Mouse (Mus musculus) R1 (cell line): ENCODE measurements around the gene Asgr1.

Experiments used
- DNase-seq: peaks from one replicate; pipeline ENCODE4 v3.0.0-alpha.2; 2018; ENCODE audit warnings: low read depth, low spot score

Asgr1 gene

GRCm38 (mm10) chr11:70024151-70024514 is 29.8 kb upstream of the Asgr1 start:
- no peak for DNase-seq

DNA sequence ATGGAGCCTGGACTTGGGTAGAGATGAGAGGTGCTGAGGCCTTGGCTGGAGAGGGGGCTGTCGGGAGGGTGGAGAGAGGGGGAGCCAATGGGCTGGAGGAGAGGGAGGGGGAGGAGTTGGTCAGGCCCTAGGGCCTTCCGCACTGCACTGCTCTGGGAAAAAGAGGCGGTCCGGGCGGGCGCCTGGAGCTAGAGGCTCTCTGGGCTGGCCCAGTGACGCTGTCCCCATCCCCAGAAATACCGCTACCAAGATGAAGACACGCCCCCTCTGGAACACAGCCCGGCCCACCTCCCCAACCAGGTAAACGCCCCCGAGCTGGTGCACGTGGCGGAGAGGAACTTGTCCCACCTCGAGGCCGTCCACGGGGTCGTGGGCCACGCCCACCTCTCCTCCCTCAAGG is 27.2 kb upstream of the Asgr1 start:
- DNase-seq, result peak; percentile 91

GRCm38 (mm10) chr11:70027397-70027796 is 26.5 kb upstream of the Asgr1 start:
- no peak for DNase-seq

DNA sequence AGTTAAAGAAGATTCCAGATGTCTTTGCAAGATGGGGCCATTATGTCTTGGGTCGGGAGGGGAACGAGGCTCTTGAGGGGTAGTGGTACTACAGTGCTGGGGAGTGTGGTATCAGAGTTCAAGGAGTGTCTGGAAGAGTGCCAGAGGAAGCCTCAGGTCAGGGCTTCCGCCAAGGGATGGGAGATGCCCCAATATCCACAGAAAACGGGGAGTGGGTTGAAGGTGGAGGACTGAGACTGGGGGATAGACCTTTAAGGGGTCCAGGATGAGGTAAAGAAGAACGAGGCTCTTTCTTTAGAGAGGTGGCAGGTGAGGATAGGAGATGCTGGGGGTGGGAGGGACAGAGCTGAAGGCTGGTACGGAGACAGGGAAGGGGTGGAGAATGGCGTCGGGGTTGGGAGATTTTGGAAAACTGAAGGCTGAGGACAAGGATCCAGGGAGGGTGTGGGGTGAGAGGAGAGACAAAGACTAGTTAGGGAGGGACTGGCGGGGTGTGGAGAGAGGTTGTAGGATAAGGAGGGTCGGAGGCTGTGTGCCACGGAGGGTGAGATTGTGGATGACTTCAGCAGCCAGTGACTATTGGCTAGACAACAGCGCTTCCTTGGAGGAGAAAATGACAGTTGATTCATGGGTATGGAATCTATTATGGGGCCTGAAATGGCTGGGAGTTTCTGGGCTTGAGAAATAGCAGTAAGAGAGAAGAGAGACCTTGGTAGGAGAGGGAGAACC is 25.3 kb upstream of the Asgr1 start:
- DNase-seq, result no peak

- DNase-seq, result peak; percentile 100
Measured at GRCm38 (mm10) chr11:70029130-70029801, 24.6 kb upstream of the Asgr1 start.

DNA sequence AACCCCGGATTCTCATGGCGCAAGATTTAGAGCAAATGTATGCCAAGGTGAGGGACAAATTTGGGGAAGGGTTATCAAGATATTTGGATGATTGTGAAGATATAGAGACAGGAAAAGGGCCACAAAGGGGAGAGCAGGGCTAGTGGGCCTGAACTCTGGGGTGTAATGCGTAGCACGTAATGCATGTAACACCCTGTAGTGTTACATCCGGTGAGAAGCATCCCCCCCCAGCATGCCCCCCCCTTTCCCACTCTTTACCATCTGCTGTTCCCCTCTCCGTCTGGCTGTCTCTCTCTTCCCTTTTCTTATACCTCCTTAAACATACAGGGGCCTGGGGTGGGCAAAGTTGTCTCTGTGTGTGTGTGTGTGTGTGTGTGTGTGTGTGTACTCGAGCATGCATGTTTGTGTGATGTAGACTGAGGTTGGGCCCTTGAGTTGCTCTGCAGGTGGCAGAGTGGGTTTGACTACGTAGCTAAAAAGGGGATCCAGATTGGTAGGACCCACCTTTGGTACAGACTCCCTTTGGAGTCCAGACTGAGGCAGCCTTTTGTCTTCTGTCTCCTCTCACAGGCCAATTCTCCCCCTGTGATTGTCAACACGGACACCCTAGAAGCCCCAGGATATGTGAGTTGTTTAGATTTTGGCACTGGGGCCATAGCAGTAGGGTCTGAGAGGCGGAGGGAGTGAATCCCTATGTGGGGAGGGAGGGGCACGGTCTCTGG is 23.9 kb upstream of the Asgr1 start:
- DNase-seq, result no peak

GRCm38 (mm10) chr11:70030651-70031320 is 23.1 kb upstream of the Asgr1 start:
- DNase-seq, result no peak

DNA sequence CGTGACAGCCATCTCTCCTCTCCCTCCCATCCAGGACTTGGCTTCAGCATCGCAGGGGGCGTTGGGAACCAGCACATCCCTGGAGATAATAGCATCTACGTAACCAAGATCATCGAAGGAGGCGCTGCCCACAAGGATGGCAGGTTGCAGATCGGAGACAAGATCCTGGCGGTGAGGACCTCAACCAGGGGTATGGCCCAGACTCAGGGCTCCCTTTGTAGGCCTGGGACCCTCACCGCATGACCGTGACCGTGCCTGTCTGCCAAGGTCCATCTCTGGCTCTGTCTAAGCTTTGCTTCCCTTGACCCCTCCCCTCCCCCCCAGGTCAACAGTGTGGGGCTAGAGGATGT is 22.6 kb upstream of the Asgr1 start:
- no peak for DNase-seq

DNA sequence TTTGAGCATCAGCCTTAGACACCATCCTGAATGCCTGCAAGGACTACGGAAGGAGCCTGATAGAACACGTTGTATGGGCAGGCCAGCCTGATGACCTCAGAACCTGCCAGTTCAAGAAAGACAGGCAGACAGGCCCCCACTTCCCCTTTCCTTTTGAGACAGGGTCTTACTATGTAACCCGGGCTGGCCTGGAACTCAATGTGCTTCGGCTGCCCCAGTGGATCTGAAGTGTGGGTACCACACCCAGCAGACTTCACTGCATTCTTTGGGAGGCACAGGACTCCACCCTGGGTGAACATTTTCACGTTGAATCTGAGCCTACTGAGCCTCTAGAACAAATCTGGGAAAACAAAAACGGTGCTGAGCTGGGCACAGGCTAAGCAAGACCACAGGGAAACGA is 15.7 kb upstream of the Asgr1 start:
- DNase-seq, result no peak

- no peak for DNase-seq
Measured at GRCm38 (mm10) chr11:70039631-70040030, 14.3 kb upstream of the Asgr1 start.

GRCm38 (mm10) chr11:70040184-70040583 is 13.7 kb upstream of the Asgr1 start:
- DNase-seq, result no peak

DNA sequence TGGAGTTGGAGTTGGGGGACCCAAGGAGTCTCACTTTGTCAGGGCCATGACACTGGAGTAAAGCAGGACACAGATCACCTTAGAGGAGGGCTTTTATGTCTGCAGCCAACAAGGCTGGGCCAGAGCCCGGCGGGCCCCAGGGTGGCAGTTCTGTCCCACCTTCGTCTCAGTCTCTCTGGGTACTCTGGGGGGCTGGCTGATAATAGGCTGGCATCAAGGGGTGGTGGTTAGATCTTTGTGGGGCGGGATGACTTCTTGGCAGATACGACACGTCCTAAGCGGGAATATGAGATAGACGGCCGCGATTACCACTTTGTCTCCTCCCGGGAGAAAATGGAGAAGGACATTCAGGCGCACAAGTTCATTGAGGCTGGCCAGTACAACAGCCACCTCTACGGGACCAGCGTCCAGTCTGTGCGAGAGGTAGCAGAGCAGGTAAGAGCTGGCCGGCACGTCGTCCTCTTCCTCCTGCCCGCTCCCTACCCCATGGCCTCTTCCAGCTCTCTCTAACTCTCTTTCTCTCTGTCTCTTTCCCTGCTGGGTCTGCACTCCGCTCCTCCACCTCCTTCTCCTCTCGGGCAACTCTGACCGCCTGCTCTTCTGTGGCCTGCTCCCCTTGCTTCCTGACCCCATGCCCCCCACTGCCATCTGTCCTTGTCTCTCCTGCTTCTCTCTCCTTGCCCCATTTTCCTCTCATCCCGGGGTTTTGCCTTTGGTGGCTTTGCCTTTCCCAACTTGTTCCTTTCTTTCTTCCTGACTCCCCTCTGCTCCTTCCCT is 11.4 kb upstream of the Asgr1 start:
- DNase-seq, result no peak

GRCm38 (mm10) chr11:70043665-70044064 is 10.2 kb upstream of the Asgr1 start:
- peak; percentile 60 for DNase-seq

DNA sequence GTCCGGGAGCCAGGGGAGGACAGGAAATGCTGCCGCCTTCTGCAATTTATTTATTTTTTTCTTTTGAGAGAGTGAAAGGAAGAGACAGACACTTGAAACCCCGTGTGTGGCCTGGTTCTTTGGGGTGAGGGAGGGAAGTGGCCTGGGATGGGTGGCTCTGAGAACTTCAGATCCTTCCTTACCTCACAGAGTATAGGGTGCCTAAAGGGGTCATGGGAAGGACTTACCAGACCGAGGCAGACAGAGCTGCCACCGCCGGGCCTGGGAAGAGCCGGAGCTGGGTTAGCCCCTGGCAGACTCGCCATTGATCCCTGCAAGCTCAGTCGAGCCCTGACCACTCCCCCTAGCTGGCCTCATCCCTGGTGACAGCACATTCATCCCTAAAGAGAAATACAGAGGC is 8.4 kb upstream of the Asgr1 start:
- DNase-seq, result no peak

GRCm38 (mm10) chr11:70049366-70049765 is 4.5 kb upstream of the Asgr1 start:
- no peak for DNase-seq

DNA sequence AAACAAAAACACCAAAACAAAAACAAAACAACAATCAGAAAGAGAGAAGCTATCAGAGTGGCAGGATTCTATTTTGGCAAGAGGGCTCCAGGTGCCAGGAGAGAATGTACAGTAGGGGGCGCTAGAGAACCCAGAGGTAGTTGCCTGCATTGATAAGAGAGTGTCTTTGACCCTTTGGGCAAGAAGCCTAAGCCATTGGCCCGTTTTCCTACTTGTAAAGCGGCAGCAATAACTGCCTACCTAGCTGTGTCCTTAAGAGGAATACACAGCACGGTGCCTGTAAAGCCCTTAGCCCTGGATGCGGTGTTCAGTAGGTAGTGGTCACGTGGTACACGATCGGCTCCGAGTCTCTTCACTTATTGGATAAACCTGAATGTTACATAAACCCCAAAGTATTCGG is 4.1 kb upstream of the Asgr1 start:
- peak; percentile 38 for DNase-seq

DNA sequence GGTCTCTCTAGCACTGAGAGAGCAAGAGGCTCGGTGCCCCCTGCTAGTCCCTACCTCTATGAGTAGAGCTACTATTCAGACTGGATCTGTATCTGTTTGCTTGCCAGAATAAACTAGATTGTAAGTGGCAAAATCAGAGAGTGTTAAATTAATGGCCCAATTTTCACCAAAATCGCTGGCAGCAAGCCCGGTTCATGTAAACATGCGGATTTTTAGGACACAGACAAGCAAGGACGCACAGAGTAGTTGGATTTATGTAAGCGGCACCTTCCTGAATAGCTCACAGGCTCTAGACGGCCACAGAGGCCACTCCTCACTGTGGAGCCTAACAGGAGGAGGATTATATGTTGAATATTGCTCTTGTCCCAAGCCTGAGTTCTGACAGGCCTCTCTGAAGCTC is 729 bp upstream of the Asgr1 start:
- no peak for DNase-seq

DNA sequence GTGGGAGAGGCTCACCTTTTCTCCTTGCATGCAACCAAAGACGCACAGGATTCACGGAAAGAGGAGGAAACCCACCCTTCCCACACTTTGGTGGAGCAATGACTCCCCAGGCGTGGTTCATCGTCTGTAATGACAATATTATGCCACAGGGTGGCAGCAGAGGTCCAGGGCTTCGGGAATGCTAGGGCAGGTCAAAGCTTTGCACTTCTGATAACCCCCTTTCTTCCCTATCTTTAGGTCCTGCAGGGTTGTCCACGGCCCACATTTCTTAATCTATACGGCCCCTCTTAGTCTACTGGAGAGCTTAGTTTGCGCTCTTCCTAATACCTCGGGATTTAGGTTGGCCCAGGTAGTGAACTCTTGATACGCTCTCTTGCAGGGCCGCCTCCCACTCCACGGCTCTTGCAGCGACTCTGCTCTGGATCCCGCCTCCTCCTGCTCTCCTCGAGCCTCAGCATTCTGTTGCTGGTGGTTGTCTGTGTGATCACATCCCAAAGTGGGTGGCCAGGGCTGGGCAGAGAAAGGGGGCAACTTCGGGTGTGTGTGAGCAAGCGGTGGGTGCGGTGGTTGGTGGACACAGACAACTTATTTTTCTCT is 1.8 kb downstream of the Asgr1 start:
- peak; percentile 71 for DNase-seq

- no peak for DNase-seq
Measured at GRCm38 (mm10) chr11:70057805-70058204, 3.9 kb downstream of the Asgr1 start.

GRCm38 (mm10) chr11:70059930-70060329 is 6.0 kb downstream of the Asgr1 start:
- no peak for DNase-seq

- peak; percentile 37 for DNase-seq
Measured at GRCm38 (mm10) chr11:70063053-70063452, 9.2 kb downstream of the Asgr1 start.
